Mouse (Mus musculus) brain, embryonic 14.5 days (tissue): ENCODE measurements around the gene Camk2b.

ENCODE experiments used
- CTCF ChIP-seq: fragments of 200-500 bp; IDR thresholded peaks from 2 replicates; pipeline ENCODE4 v1.5.1; 2012; ENCODE audit warnings: inconsistent platforms, mild to moderate bottlenecking, moderate library complexity, borderline replicate concordance; ENCODE audit not compliant: insufficient read depth, insufficient read length; ENCODE audit errors: extremely low read depth
- POLR2A ChIP-seq: fragments of 200-500 bp; IDR thresholded peaks from 2 replicates; pipeline ENCODE4 v1.6.1; 2012; ENCODE audit warnings: mild to moderate bottlenecking, inconsistent platforms, borderline replicate concordance; ENCODE audit not compliant: poor library complexity, insufficient read depth, insufficient read length, severe bottlenecking; ENCODE audit errors: extremely low read depth

DNA sequence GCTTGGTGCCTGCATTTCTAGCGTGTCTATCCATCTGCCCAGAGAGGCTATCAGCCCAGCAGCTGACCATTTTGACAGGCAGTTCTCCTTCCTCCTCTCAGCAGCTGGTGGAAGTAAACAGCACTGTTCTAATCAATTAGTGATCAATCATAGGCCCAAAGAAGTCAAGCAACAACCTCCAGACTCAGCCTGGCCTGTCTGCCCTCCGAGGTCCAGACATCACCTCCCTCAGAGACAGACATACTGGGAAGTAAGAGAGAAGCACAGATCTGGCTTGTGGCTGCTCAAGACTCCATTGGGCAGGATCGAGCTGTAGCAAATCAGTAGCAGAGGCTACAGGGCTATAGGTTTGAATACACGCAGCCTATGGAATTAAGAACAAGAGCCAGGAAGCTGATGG, 118.4 kb downstream of the Camk2b start:
- TF ChIP-seq CTCF (no peak), POLR2A (no peak)
